Mouse (Mus musculus) layer of hippocampus, adult 11-12 months (tissue): ENCODE measurements around the gene Cldn13.

Source experiments
- DNase-seq: peaks from one replicate; pipeline ENCODE4 v3.0.0; 2022; ENCODE audit warnings: low spot score

The Cldn13 gene

GRCm38 (mm10) chr5:134891552-134891951, 23.8 kb downstream of the Cldn13 start:
- no peak for DNase-seq

GRCm38 (mm10) chr5:134890601-134891054, 24.7 kb downstream of the Cldn13 start:
- DNase-seq, result no peak

DNA sequence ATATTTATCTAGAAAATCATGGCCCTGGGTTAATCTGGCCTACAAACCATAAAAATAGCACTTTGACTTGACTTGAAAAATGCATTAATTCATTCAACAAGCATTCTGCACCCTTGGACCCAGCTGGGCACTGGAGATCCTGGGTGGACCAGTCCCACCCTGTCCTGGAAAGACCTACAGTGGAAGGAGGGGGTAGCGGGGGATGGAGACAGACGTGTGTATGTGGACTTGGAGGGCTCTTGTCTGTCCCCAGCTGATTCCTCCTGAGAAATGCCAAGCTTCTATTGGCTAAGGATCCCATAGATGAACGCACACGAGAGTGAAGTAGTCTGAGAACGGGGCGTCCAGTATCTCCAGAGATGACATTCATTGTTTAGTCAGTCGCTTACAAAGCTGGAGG, 26.8 kb downstream of the Cldn13 start:
- DNase-seq, result no peak

DNA sequence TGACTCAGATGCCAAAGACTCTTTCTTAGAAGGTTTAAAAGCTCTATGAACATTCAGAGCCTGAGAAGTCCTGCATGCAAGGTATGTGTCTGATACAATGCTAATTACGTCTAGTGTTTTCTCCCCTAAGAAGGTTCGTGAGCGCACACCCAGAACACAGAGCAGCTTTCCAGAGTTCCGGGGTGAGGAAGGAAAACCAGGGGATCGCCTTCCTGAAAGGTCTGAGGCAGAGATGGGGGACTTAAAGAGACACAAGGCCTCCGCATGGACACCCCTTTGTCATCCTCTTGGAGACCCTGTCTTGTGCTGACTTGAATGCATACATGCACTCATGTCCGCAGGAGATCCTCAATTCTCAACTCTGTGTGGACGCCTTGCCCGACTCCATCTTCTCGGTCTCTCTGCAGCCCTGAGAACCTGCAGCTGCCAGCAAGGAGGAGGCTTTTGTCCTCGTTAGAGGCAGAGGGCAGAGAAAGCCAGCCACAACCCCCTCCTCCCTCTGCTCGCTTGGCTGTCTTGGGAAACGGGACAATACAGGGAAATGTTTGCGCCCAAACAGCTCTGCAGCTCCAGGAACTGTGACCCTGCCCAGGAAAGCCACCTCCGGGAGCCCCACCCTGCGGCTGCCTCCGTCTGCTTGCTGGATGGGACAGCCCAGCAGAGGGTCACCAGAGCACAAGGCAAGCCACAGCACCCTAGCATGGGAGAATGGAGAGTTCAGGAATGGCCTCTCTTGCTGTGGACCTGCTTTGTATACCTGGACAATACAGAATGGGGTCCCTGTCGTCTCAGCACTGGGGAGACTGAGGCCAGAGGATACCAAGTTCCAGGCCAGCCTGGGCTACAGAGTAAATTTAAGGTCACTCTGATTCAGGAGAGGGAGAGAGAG, 27.6 kb downstream of the Cldn13 start:
- DNase-seq, result no peak

DNA sequence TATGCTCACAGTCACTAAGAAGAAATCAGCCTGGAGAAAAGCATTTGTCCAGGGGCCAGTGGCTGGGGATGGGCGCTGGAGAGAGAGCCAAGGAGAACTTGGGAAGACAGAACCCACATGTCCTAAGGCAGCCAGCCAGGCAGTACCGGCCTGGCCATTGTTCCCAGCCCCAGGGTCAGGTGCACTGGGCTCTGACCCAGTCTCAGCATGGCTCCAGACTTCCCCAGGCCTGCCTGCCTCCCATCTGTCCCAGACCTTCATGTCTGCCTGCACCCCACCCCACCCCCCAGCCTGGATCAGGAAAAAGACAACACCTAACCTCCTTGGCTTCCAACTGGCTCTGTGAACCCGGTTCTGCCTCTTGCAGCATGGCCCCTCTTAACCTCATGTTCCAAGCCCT, 32.2 kb downstream of the Cldn13 start:
- DNase-seq, result no peak

- DNase-seq, result no peak
Observed at GRCm38 (mm10) chr5:134876801-134877200, 38.5 kb downstream of the Cldn13 start.

DNA sequence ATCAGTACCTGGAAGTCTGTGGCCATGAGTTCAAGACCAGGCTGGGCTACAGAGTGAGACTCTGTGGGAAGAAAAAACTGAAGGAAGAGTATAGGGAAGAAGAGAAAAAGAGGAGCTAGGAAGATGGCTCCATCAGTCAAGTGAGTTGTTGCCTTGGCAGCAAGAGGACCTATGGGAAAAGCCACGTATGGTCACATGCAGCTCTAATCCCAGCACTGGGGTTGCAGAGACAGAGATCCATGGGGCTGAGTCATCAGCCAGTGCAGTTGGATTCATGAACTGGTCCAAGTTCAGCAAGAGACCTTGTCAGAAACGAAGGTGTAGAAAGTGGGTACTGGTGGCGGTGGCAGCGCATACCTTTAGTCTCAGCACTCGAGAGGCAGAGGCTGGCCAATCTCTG, 40.1 kb downstream of the Cldn13 start:
- DNase-seq, result no peak

- DNase-seq, result no peak
Observed at GRCm38 (mm10) chr5:134873956-134874879, 41.1 kb downstream of the Cldn13 start.

DNA sequence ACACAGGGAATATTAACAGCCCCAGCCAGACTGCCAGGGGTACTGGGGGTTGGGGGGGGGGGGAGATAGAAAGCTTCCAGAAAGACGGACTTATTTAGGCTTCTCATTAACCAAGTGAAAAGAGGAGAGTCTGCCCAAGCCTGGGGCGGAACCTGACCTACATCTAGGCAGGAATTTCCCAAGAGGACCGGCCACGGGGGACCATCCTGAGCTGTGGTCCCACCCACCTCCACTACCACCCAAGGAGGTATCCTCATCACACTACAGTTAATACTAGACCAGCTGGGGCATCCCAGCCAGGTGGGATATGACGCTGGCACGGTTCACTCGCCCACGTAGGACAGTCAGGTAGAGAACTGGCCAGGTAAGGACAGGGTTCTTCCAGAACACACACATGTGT, 42.3 kb downstream of the Cldn13 start:
- no peak for DNase-seq

DNA sequence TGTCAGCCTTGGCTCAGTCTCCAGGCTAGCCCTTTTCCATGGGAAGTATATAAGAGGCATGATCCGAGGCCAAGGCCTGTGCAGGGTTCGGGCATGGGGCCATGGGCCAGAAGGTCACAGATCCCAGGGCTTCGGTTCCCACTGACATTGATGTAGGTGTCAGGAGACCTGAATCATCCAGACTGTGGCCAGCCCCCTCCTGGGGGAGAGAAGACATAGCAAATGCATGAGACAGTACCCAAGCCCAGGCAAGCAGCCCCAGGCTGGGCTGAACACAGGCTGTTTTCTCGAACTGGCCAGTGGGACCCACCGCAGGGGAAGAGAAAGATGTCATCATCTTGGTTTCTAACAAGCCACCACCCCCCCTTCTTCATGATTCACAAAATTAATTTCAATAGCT, 42.7 kb downstream of the Cldn13 start:
- DNase-seq, result no peak

DNA sequence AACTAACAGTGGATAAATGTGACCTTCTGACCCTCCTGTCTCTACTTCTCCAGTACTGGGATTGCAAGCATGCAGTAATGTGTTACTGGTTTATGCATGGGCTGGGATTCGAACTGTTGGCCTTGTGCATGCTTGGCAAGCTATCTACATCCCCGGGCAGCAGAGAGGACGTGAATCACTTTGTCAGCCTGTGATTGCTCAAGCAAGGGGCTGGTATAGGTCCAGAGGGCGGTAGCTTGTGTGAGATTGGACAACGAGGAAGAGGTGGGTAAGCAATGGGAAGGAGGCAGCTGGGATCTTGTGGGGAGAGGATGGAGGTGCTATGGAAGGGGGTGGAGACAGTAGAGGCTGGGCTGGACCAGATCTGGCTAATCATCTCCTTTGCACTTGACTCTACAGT, 46.8 kb downstream of the Cldn13 start:
- no peak for DNase-seq

GRCm38 (mm10) chr5:134867320-134868144, 47.8 kb downstream of the Cldn13 start:
- DNase-seq, result no peak

DNA sequence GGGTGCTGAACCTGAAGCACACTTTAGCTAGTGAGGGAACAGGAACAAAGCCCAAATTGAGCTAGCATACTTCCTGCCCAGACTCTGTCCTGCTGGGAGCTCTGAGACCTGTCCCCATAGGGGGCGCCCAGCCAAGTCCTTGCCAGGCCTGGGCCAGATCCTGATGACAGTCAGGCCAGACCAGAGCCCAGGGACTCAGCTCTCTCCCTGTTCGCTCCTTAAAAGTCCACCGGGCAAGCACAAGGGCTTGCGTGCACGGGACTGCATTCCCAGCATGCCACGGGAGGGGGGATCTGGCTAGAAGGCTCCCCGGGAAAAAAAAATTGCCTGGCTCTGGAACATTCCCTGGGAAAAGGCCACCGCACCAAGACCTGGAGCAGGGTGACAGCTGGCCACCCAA, 50.2 kb downstream of the Cldn13 start:
- DNase-seq, result no peak
